ENCODE assay signal across 17 mouse cellular contexts in the genomic region with DNA sequence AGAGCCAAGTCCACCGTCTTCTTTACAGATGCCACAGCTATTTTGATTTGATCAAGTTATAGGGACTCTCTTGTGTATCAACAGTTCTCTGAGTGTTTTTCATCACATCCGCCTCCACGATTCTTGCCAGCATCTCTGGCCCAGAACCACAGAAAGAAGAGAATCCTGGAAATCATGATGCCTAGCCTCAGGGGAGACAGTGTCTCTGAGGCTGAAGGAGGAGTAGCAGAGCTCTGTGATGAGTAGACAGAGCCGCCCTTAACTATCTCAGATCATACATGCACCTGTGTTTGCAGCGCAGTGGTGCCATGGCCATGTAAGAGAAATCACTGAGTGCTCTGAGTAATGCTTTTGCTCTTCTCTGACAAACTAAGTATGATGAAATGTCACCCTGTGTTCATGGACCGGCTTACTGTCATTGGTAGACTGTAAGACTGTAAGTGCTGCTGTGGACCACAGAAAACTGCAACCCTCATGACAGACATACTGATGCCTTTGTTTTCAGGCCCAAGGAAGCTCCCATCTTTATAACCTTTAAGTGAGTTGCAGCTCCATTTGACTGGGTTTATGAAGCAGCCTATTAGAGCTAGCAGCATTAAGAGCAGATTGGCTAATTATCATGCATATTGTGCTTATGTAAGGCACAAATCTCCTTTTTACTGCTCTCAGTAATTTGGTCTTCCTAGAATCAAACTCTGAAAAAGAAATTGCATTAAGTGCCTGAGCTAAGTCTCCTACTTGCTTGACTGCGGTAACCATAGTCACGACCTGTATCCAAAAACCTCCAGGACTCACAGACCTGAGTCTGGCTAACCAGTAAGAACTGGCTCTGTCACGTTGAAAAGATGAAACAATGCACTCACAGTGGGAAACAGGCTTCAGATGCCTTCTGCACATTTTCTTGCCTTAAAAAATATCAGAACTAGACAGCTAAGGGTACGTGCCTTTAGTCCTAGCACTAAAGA. TPM values are rescaled to one million over a fixed set of nuclear protein-coding genes. Genes with fewer than 3 reads are reported as not detected.
DNase-seq lines count a peak whose midpoint lies in the region; ATAC-seq lines count a peak whose summit lies in the region.
"Had no signal": no experiment of that assay in that cellular context is flagged by ENCODE, and none has a peak within 500 bp of the region (broad histone marks: within the 10 kb centered on the region; RNA-seq: fewer than 3 reads in every experiment).

No protein-coding gene starts in this region.

- H3K27me3 ChIP-seq in hindbrain, embryonic 13.5 days: no peaks in the 10 kb centered on the region
- no peaks in the 10 kb centered on the region for H3K27me3 ChIP-seq in hindbrain, embryonic 12.5 days
- no peaks in the 10 kb centered on the region for H3K27me3 ChIP-seq in forebrain, embryonic 12.5 days
- H3K27me3 ChIP-seq: limb, embryonic 13.5 days; midbrain, embryonic 13.5 days had no signal

- no peak overlapping the region for H3K9ac ChIP-seq in hindbrain, embryonic 13.5 days
- H3K9ac ChIP-seq in hindbrain, embryonic 12.5 days: no peak overlapping the region
- H3K9ac ChIP-seq in forebrain, embryonic 12.5 days: no peak overlapping the region
- H3K9ac ChIP-seq: limb, embryonic 13.5 days; liver, embryonic 14.5 days; midbrain, embryonic 13.5 days had no signal

- no peak overlapping the region for H3K4me2 ChIP-seq in hindbrain, embryonic 13.5 days
- H3K4me2 ChIP-seq in hindbrain, embryonic 12.5 days (replicated peaks): no peak overlapping the region
- H3K4me2 ChIP-seq in forebrain, embryonic 12.5 days: no peak overlapping the region
- H3K4me2 ChIP-seq: limb, embryonic 13.5 days; midbrain, embryonic 13.5 days had no signal

- H3K4me3 ChIP-seq in hindbrain, embryonic 13.5 days: no peak overlapping the region
- no peak overlapping the region for H3K4me3 ChIP-seq in hindbrain, embryonic 12.5 days
- H3K4me3 ChIP-seq in forebrain, embryonic 12.5 days (replicated peaks): no peak overlapping the region
- H3K4me3 ChIP-seq: left cerebral cortex, adult 2 months; limb, embryonic 13.5 days; midbrain, embryonic 13.5 days had no signal

- no peaks in the 10 kb centered on the region; the same call in 1 of the 2 replicates for H3K4me1 ChIP-seq in hindbrain, embryonic 13.5 days (replicated peaks)
- no peaks in the 10 kb centered on the region for H3K4me1 ChIP-seq in hindbrain, embryonic 12.5 days
- no peaks in the 10 kb centered on the region for H3K4me1 ChIP-seq in forebrain, embryonic 12.5 days
- H3K4me1 ChIP-seq: limb, embryonic 13.5 days; midbrain, embryonic 13.5 days had no signal

- H3K27ac ChIP-seq in hindbrain, embryonic 13.5 days: peak overlapping the region; percentile 36; the same call in 1 of the 2 replicates
- H3K27ac ChIP-seq in hindbrain, embryonic 12.5 days: no peak overlapping the region
- 0 out of 2 replicates have a peak overlapping the region, but pooled peaks have one; percentile 47 for H3K27ac ChIP-seq in forebrain, embryonic 12.5 days
- H3K27ac ChIP-seq: left cerebral cortex, adult 2 months; limb, embryonic 13.5 days; liver, embryonic 14.5 days; midbrain, embryonic 13.5 days had no signal

- 80% methylated on average over 10 of the region's 10 CpGs for WGBS in hindbrain, embryonic 13.5 days
- WGBS in hindbrain, embryonic 12.5 days: 82% methylated on average over 10 of the region's 10 CpGs
- WGBS in forebrain, embryonic 12.5 days: 78% methylated on average over 10 of the region's 10 CpGs

- no peaks in the 10 kb centered on the region for H3K9me3 ChIP-seq in hindbrain, embryonic 13.5 days
- H3K9me3 ChIP-seq in hindbrain, embryonic 12.5 days (replicated peaks): no peaks in the 10 kb centered on the region
- no peaks in the 10 kb centered on the region for H3K9me3 ChIP-seq in forebrain, embryonic 12.5 days
- H3K9me3 ChIP-seq: limb, embryonic 13.5 days; midbrain, embryonic 13.5 days had no signal

- H3K36me3 ChIP-seq in hindbrain, embryonic 13.5 days: no peaks in the 10 kb centered on the region
- no peaks in the 10 kb centered on the region for H3K36me3 ChIP-seq in hindbrain, embryonic 12.5 days
- no peaks in the 10 kb centered on the region for H3K36me3 ChIP-seq in forebrain, embryonic 12.5 days (replicated peaks)
- H3K36me3 ChIP-seq: limb, embryonic 13.5 days; midbrain, embryonic 13.5 days had no signal

- DNase-seq in left cerebral cortex, postnatal 25 days (ENCODE audit: low spot score in 2 of 2): peak; percentile 24 to 62
- no peak for DNase-seq in left cerebral cortex, postnatal 4 days
- DNase-seq in brain, adult 2 months (ENCODE audit: low read depth, low spot score): peak; percentile 27
- no peak for DNase-seq in layer of hippocampus, postnatal 36 days
- DNase-seq: cerebellum, adult 11 months; cerebellum, postnatal 25 days; kidney, adult 9 months; kidney, postnatal 4 days; thymus, postnatal 4 days had no signal

- ATAC-seq in hindbrain, embryonic 13.5 days (ENCODE audit: low FRiP score): no peak; the same call in 1 of the 2 replicates
- ATAC-seq in hindbrain, embryonic 12.5 days (ENCODE audit: low FRiP score): no peak
- ATAC-seq in forebrain, embryonic 12.5 days (ENCODE audit: low FRiP score): peak; percentile 17; the same call in 1 of the 2 replicates
- ATAC-seq in granulocyte monocyte progenitor cell, adult 5-6 weeks (replicated peaks; ENCODE audit: poor library complexity, severe bottlenecking): no peak
- ATAC-seq: midbrain, embryonic 13.5 days had no signal

- intact Hi-C loops in left cerebral cortex, postnatal 25 days (cut with DNase I): no loop called here
- intact Hi-C loops in left cerebral cortex, postnatal 4 days (cut with DNase I): no loop called here

RNA-seq across cellular contexts. Expression of gene Klhl31, which starts 33.7 kb away (rescaled TPM):
- polyA plus RNA-seq in hindbrain, embryonic 13.5 days (2015; fragmentation: Nextera tagmentation; extraction: Ambion mirVana): 0.17 and 0.48 TPM in 2 replicates
- polyA plus RNA-seq in hindbrain, embryonic 12.5 days (2016; fragmentation: Nextera tagmentation; extraction: Ambion mirVana): 0.94 and 2.5 TPM in 2 replicates
- total RNA-seq in left cerebral cortex, postnatal 25 days (2021): under 1 TPM; 0.07 TPM
- under 1 TPM; 0.18 TPM for total RNA-seq in left cerebral cortex, postnatal 4 days (2021)
- polyA plus RNA-seq in forebrain, embryonic 12.5 days (2016; fragmentation: Nextera tagmentation; extraction: Ambion mirVana): 0.19 and 0.24 TPM in 2 replicates
- total RNA-seq in granulocyte monocyte progenitor cell, adult 5-6 weeks (2014; fragmentation: Nextera tagmentation): not detected in 2 replicates
- not detected in 2 replicates for total RNA-seq in granulocyte monocyte progenitor cell, adult 5-6 weeks (2017)
- under 1 TPM in 1 of 2 experiments, not detected in 1; 0.10 TPM for total RNA-seq in layer of hippocampus, postnatal 36 days (2021)

RNA-seq across cellular contexts. Expression of gene Lrrc1, which starts 57.9 kb away (rescaled TPM):
- 4.9 and 5.6 TPM in 2 replicates for polyA plus RNA-seq in hindbrain, embryonic 13.5 days (2015; fragmentation: Nextera tagmentation; extraction: Ambion mirVana)
- polyA plus RNA-seq in hindbrain, embryonic 12.5 days (2016; fragmentation: Nextera tagmentation; extraction: Ambion mirVana): 8.7 and 11.2 TPM in 2 replicates
- 1 to 10 TPM; 4.5 to 9.2 TPM for total RNA-seq in left cerebral cortex, postnatal 25 days (2021)
- total RNA-seq in left cerebral cortex, postnatal 4 days (2021): 1 to 10 TPM; 8.0 to 8.3 TPM
- polyA plus RNA-seq in forebrain, embryonic 12.5 days (2016; fragmentation: Nextera tagmentation; extraction: Ambion mirVana): 18.1 and 21.4 TPM in 2 replicates
- 16.3 and 17.1 TPM in 2 replicates for total RNA-seq in granulocyte monocyte progenitor cell, adult 5-6 weeks (2014; fragmentation: Nextera tagmentation)
- 9.5 and 10.9 TPM in 2 replicates for total RNA-seq in granulocyte monocyte progenitor cell, adult 5-6 weeks (2017)
- 1 to 10 TPM; 7.8 to 8.0 TPM for total RNA-seq in layer of hippocampus, postnatal 36 days (2021)

Comparison
In these comparisons a context has a peak if more than half of its experiments do, and no peak if none do; other contexts are left out.
1. DNase-seq: peak in left cerebral cortex, postnatal 25 days (2 of 2) and brain, adult 2 months (single experiment); none in left cerebral cortex, postnatal 4 days (single experiment) and layer of hippocampus, postnatal 36 days (0 of 2).